Mouse (Mus musculus) monocyte, adult 2 months (primary cell): ENCODE measurements around the gene S100a7a.

Source experiments
- DNase-seq, 2 experiments: peaks; one replicate each; pipeline ENCODE4 v3.0.0; 2022; ENCODE audit warnings: low spot score in 2 of 2, low read depth in 1 of 2

S100a7a gene

DNA sequence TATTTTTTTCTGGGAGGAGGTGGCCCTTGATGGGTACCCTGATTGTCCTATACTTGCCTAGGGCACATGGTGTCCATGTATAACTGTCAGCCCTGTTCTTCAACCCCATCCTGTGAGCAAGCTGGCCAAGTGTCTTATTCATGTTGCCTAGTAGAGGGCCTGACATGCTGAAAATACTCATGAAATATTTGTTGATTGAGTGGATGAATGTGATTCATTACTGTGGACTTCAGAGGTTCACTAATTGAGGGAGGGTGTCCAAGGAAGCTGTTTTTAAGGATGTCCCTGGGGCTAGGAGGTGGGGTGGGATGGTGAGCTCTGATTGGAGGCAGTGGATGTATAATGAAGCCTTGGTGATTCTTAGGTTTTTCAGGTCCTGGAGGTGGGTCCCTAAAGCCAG, at the start of gene S100a7a:
Gene S100a7a, plus strand, starts transcription at position 301 of the 400 bp plus-strand sequence.
- no peak for DNase-seq

DNA sequence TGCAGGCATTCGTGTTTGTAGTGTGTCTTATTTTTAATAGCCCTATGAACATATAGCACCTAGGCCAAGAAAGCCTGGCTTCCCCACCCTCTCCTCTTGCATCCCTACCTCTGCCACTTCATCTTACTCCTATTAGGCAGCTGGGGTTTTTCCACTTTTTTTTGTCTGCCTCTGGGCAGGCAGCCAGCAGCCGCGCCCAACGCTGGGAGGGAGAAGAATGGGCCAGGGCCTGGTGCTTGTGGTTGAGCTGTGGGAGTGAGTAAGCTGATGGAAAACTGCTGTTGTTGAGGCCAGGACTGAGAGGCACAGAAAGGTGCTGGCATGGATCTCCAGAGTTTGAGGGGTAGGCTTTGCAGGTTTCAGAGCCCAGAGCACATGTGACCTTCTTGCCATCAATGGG, 49.4 kb upstream of the S100a7a start:
- DNase-seq: peak; percentile 75 to 78

DNA sequence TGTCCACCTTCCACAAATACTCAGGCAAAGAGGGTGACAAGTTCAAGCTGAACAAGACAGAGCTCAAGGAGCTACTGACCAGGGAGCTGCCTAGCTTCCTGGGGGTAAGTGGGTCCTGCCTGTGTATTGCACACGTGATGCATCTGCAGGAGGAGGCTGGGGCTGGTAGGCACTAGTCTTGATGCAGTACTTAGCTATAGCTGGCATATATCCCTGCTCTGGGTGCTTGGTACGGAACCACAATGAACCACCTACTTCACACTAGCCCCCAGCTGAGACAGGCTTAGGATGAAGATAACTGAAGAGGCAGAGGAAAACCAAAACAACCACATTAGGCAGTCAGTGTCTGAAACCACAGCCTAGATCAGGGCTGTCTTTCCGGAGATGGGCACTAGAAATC, 48.8 kb upstream of the S100a7a start:
- no peak for DNase-seq

DNA sequence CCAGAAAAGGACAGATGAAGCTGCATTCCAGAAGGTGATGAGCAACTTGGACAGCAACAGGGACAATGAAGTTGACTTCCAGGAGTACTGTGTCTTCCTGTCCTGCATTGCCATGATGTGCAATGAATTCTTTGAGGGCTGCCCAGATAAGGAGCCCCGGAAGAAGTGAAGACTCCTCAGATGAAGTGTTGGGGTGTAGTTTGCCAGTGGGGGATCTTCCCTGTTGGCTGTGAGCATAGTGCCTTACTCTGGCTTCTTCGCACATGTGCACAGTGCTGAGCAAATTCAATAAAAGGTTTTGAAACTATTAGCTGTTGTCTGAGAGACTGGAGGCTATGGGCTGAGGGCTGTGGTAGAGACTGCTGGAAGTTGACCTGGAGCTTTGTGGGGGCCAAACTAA, 48.1 kb upstream of the S100a7a start:
- no peak for DNase-seq

DNA sequence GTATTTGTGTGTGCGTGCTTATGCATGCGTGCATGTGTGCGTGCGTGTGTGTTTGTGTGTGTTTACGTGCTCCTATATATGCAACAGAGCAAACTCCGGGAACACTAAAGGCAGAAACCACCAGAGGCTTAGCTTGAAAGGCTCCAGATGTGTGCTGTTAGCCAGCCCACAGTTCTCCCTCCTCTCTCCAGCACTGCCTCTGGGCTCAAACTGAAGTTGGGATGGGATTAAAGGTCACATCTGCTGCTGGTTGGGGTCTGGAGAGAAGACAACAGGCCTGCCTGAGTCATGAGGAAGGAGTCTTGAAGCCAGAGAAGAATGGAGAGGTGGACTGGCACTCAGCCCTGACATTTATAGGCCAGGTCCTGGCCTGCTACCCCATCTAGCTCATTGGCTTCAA, 47.6 kb upstream of the S100a7a start:
- DNase-seq: no peak

DNA sequence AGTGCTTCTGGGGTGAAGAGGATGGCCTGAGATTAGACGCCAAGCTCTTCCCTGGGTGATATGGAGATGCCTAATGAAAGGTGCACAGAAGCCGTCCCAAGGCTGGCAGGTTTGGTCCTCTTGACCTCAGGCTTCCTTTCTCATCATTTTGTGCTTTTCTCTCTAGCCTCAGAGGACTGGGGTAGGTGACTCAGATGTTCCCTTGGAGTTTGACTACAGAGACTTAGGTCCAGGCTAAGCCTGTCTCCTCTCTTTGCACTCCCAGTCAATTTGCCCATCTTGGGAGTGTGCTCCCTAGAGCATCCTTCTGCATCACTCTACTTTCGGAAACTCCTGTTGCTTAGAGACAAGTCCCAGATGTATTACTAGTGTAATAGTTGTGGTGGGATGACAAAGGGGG, 46.5 kb upstream of the S100a7a start:
- no peak for DNase-seq

DNA sequence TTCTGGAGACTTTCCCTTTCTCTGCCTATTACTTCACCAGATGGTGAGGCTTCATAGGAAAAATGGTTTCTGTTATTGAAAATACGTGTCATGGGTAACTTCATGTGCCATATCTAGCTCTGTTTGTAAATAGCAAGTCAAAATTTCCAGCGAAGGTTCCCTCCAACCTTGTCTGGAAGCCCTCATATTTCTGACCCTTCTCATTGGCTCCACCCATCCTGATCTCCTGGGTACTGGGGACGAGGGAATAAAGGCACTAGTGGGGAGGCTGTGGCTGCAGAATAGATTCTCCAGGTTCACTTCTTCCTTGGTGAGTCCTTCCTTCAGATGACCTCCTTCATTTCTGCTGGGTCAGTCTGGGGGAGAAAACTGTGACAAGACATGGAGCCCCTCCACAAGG, 45.6 kb upstream of the S100a7a start, which contains the start of gene S100a5:
Gene S100a5, plus strand, starts transcription at position 301 of the 400 bp plus-strand sequence.
- DNase-seq: no peak

DNA sequence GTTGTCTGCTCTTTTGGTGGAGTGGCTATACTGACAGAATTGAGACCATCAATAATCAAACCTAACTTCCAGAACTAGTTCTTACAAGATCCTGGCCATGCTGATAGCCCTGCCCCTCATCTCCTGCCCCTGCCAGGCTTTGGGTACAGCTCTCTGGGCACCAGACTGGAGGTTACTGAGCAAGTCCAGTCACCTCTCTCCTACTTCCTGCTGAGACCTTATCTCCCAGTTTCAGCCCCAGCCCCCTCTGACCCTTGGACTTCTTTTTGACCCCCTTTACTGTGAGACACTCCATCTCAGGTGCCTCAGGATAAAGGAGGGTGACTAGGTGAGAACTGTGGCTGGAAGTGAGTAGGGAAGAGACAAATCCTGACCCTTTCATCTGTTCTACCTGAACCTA, 44.7 kb upstream of the S100a7a start:
- DNase-seq: no peak

DNA sequence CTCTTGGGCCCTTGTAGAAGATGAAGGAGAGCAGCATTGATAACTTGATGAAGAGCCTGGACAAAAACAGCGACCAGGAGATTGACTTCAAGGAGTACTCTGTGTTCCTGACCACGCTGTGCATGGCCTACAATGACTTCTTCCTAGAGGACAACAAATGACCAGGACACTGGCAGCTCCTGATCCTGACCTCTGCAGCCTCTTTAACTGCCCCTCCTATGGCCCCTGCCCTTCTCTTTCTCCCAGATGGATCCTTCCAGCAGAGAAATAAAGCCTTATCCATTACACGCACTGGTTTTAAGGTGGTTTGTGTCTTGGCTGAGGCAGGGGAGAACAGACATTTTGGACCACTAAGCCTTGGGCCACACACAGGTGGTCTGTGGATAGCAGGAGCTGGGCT, 42.3 kb upstream of the S100a7a start:
- DNase-seq: no peak

DNA sequence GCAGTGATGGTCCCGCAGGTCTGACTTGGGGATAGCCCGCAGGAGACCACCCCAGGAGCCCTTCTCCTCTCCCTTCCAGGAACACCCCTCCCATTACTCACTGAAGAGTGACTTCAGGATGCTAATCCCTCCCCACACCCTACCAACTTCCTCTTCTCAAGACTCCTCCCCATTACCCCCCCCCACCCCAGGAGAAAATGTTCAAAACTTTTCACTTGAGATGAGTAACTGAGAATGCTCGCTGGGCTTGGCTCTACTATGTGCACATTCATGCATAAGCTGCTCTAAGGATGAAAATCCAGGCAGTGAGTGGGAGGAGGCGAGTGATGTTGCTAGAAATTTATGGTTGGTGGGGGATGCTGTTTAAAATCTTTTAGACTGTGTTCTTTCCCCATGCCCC, 41.8 kb upstream of the S100a7a start:
- no peak for DNase-seq

DNA sequence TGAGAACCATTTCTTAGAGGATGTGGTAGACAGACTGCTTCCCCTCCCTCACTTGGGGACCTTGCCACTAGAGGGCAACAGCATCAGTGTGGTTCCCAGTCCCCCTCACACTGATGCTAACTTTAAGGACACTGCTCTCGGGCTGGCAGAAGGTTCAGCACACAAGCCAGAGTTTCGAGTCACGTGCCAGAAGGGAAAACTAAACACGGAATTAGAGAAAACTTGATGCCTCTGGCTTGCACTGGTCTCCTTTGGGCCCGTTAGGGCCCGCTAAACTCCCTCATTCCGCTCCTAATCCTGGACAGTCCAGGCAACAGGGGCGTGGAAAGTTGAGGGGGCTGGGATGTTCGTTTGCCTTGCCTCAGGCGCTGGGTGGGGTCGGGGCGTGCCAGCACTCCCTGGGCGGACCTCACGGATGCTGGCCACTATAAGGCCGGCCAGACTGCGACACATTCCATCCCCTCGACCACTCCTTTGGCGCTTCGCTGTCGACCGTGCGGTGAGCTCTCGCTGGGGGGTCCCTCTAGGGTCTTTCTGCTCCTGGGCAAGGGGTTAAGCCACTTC, 41.0 kb upstream of the S100a7a start, which contains the start of gene S100a6:
Gene S100a6, plus strand, starts transcription at position 155 of the 564 bp plus-strand sequence.
- DNase-seq: peak in 1 of 2 experiments; percentile 50

DNA sequence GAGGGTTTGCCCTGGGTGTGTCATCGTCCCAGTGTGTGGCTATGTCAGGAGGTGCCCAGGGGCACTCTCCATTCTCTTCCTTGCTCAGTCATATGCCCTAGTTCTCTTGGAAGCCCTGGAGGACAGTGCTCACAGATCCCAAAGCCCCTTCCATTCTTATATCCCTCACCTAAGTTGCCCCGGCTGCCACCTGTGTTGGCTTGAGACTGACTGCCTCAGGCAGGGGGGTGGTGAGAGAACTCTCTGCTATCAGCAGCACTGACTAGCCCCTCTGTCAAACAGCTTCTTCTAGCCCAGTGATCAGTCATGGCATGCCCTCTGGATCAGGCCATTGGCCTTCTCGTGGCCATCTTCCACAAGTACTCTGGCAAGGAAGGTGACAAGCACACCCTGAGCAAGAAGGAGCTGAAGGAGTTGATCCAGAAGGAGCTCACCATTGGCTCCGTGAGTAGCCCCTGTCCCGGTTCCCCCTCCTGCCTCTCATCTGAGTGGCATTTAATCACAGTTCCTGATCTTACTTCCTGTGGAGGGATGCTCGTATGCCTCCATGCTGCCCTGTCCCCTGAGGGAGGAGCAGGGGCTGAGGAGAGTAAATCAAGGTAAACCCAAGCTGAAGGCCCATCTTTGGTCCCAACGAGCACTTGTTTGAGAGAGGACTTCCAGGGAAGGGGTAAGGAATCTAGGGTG, 40.2 kb upstream of the S100a7a start:
- DNase-seq: no peak

DNA sequence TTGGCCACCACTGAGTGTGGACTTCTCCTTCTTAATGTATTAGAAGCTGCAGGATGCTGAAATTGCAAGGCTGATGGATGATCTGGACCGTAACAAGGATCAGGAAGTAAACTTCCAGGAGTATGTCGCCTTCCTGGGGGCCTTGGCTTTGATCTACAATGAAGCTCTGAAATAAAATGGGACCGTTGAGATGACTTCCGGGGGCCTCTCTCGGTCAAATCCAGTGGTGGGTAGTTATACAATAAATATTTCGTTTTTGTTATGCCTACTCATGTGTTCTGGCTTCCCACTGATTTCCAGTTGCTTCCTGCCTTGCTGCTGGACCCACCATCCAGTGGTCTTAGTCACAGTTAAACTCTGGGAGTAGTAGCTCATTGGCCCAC, 39.7 kb upstream of the S100a7a start:
- DNase-seq: no peak

DNA sequence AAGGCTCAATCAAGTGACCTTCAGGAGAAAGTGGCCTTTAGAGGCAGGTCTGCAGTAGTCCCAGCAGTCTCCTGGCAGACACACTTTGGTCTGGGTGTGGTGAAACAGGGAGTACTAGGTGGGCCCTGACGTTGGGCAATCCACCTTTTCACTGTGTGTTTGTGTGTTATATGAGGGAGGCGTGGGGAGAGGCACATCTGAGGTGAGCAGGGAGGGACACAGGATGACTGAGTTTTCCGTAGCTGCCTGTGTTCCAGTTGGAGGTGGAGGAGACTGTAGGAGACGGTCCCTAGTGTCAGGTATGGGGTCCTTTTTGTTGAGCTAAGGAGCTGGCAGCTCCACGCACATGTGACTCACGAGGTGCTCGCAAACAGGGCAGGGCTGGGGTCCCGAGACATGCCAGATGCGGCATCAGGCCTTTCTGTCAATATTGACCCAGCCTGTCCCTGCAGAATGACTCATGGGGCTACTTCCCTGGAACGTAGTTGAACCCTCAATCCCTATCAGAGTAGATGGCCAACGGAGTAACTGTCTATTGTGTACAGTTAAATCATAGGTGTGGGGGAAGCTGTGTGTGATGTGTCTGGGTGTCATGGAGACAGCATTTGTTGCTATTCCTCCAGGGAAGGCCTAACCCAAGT, 39.1 kb upstream of the S100a7a start:
- DNase-seq: no peak

DNA sequence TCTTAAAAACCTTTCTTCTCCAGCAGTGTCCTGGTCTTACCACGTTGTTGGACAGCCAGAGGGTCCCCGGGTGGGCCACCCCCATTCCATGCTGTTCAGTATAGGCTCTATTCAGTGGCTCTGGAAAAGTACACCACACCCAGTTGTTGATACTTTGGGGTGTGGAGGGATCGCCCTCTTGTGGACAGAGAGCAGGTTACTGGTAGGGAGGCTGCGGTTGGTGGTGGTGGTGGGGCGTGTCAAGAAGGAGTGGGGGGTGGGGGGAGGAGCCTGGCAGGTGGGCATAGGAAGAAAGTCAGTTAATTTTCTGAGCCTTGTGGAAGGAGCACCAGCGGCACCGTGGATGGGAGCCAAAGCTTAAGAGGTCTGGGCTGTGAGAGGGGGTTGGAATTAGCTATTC, 38.4 kb upstream of the S100a7a start:
- peak in 1 of 2 experiments; percentile 41 for DNase-seq

DNA sequence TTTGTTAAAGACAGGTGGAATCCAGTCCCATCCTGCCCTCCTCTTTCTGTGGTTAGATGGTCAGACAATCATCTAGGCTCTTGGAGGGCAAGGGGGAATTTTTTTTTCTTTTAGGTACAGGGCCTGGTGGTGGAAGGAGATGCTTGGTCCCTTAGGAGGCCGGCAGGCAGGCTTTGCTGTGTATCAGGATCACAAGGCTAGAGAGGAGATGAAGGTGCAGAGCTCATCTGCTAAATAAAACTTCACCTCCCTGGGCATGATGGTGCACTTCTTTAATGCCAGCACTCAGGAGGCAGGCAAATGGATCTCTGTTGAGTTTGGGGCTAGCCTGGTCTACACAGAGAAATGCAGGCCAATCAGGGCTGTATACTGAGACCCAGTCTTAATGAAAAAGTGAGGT, 37.9 kb upstream of the S100a7a start:
- no peak for DNase-seq

DNA sequence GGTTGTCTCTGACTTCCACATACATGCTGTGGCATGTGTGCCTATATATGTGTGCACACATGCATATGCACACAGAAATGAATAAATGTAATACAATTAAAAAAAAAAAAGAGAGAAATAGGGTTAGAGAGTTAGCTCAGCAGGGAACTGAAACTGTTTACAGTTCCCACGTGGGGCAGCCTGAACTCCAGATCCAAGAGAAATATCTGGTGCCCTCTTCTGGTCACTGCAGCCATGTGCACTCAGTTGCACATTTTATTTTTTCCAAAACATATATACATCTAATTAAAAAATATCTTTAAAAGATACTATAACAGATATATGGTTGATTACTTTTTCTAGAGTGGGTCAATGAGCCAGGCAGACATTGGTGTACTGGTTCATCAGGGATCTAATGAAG, 36.2 kb upstream of the S100a7a start:
- DNase-seq: no peak

DNA sequence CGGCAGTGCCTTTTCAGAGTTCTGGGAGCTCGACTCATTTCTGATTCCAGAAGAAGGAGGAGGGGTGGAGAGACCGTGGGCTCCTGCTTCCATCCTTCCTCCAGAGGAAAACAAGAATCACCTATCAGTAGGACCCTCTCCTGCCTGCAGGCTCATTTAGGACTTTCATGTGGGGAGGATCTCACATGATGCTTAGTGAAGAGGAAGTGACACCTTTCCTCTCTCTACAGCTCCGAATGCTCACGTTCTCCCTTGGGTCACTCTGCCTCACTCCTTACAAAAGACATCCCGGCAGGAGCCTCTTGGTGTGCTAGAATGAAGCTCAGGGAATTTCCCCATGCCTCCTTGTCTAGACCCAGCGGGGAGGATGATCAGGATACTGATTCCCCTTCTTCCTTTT, 32.3 kb upstream of the S100a7a start:
- DNase-seq: no peak

DNA sequence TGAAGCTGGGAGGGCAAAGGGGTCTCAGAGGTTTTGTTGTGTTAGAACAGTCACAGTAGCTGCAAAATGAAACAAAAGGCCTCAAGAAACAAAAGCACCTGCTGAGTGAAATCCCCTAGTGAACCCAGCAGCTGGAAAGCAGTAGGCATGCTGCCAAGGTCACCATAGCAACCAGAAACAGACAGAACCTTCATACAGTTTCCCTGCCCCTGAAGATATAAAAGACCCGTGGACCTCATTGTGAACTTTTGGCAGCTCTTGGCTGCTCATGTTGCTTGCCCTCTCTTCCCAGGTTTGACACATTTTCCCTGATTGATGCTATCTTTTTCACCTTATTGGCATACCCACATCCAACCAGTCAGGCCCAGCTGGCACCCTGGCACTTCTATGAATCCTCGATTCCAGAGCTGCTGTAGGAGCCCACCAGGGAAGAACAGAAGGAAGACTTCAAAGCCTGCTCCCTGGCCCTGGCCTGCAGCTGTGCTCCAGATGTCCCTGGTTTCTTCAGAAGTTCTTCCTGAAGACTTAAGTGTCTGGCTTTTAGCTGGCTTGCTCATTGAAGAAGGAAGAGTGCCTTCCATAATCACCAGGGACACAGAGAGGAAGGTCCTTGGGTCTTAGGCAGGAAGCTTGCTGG, 30.3 kb upstream of the S100a7a start:
- DNase-seq: no peak

DNA sequence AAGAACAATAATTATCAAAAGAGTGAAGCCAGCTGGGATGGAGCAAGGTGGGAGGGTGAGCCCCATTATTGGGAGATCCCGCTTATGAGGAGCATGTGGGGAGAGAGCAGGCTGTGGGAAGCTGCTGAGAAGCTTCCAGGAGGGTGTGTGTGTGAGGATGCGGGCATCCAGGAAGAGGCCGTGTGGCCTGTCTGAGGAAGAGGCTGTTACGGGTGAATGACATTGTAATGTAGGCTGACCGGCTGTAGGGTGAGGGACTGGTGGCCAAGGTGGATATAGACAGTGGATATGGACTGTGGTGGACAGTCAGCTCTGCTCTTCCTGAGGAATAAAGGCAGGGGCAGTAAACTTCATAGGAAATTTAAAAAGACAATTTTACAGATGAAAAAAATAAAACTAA, 28.3 kb upstream of the S100a7a start:
- DNase-seq: no peak

DNA sequence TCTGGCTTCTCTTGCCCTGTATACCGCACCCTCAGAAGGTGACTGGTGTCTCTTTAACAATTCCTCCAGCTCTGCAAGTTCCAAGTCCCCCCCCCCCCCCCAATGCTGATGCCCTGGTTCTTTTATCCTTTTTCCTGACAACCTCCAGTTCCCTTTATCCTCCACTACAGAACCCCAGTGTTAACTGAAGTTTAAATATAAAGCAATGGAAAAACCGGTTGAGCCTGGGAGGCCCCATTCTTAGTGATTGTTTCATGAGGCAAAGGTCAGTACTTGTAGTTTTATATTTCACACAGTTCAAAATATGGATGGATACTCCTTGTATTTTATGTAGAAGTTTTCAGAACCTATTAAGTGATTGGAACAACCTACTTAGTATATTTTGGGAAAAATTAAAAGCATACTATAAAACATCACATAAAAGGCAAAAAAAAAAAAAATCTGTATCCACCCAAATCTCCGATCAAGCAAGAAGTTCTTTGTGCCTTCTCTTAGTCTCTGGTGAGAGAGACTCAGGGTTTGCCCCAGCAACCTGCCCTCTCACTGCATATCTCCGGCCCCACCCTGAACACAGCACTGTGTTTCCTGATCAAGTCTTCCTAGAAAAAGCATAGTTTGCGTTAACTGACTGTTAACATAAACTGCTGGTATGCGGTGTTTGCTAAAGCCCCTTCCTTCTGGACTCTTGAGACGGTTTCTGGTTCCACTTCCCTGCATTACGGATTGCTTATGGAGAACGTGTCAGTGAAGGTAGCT, 27.4 kb upstream of the S100a7a start:
- DNase-seq: no peak
